Mouse (Mus musculus) kidney, adult 8-10 months (tissue): ENCODE data around the gene Ostf1.

Experiments
- DNase-seq, 2 experiments: peaks; one replicate each; pipeline ENCODE4 v3.0.0; 2022

Gene Ostf1

DNA sequence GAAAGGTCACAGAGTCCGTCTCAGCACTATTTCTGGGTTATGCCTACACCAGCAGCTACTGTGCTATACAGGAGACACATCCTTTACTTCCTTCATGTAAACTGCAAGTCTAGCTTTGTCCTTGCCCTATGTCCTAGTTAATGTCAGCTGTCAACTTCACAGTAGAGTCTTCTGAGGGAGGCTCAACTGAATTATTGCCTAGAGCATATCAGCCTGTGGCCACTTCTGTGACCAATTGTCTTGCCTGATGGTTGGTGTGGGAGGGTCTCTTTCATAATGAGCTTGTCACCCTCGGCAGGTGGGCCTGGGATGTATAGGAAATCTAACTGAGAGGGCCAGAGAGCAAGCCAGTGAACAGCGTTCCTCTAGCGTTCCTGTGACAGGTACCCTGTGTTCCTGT, 11.8 kb upstream of the Ostf1 start:
- no peak for DNase-seq

DNA sequence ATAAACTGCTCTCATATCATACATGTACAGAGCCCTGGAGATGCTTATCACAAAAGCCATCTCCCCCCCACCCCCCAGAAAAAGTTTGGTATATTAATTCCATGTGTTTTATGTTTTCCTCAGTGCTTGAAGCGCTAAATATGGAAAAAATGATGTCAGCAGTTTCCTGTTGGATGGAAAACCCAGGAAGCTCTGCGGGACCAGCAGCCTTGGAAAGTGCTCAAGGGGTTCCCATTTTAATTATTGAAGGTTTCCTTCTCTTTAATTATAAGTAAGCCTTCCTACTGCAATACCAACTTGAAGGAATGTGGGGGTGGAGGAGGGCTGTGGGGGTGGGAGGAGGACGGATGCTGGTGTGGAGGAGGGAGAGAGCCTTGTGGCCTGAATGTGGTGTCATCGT, 9.4 kb upstream of the Ostf1 start:
- DNase-seq: no peak

DNA sequence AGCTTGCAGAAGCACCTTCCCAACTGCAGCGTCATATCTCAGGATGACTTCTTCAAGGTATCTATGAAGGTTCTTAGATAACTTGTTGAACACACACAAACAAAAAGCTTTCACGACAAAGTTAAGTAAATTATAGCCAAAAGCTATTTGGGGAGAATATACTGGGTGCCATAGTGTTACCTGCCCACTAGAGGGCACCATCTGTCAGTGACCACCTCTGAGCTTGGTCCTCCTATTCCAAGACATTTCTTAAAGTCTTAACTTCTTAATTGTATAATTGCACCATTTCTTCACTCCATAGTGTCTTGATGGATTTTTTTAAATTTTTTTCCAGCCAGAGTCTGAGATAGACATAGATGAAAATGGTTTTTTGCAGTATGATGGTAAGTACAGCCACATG, 7.9 kb upstream of the Ostf1 start:
- DNase-seq: no peak

DNA sequence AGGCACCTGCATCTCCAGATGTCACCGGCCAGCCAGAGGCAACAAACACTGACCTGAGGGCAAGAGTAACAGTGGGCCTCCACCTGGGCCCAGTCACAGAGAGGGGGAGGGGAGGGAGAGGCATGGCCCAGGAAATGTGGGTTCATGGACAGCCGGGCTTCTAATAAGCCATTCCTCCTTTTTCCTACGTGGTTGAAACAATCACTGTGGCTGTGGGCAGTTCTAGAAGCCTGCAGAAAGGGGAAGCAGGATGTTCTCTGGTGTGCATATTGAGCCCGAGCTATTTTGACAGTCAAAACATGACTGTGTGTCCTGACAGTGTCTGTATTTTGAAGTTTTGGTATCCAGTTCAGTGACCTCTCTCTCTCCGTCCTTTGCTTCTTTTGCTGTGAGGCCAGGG, 7.3 kb upstream of the Ostf1 start:
- DNase-seq: no peak

DNA sequence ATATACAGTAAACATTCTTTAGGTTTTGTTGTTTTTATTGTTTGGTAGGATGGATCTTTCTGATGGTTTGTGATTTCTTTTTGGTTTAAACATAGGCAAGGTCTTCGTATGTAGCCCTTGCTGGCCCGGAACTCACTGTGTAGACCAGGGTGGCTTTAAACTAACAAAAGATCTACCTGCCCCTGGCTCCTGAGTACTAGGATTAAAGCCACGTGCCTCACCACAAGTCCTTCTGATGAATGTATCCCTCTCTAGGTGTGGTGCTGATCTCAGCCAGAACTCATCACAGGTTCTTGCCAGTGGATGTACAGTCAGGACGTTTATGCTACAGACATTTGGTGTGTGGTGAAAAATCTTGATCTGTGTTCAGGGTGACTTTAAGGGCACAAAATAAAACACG, 6.3 kb upstream of the Ostf1 start:
- DNase-seq: no peak

DNA sequence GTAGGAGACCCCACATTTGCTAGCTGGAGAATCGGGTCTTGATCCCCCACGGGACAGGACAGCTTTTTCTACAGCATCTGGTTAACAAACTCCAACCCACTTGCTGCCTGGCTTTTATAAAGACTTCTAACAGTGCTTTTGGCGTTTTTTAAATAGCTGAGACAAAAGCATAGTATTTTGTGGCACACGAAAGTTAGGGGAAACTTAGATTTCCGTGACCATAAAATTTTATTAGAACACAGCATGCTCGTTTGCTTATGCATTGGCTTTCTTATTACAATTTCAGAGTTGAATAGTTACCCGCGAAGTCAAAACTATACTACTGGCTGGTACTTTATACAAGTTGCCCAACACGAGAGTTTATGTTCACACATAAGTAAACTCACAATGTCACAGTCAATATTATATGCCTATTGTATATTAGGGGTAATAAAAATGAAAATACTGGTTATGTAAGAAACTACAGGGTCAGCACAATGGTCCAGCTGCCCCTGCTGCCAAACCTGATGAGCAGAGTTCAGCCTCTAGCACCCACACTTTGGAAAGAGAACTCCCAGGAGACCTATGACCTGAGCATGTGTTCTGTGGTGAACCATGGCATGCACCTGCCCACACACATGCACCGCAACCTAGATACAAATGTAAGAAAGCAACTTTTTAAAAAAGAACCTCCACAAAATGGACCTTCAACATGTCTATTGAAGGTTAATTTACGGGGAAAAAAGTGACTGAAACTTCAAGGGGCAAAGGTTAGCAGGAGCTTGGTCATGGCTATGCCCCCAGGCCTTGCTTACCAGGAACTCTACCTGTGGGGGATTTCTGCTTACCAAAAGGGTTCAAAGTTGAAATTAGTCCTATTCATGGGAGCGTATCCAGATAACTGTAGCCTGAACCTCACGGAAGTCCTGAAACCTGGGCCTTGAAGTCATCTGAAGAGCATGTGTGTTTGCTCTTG, 885 bp upstream of the Ostf1 start:
- peak; percentile 64 to 80 for DNase-seq

- peak; percentile 52 to 60 for DNase-seq
Observed at GRCm38 (mm10) chr19:18631161-18631643, 421 bp downstream of the Ostf1 start.

- peak; percentile 62 to 76 for DNase-seq
Observed at GRCm38 (mm10) chr19:18630221-18631119, 1.2 kb downstream of the Ostf1 start.

GRCm38 (mm10) chr19:18629589-18629988, 2.0 kb downstream of the Ostf1 start:
- DNase-seq: peak; percentile 90 to 92

DNA sequence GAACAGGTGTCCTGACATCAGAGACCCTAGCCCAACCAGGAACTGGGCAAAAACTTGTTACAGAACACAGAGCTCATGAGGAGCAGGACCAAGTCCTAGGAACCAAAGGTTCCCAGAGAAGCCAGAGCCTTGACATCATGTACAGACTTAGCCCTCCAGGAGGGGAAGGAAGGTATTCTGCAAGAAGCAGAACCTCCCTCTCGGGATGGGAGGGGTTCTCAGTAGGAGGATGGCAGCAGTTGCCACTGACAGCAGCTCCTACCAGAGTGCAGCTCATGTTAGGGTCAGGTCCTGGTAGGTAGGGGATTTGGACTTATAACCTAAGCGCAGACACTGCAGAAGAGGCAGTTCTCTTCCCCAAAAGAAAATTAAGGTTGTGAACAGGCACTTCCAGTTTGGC, 7.7 kb downstream of the Ostf1 start:
- DNase-seq: no peak

DNA sequence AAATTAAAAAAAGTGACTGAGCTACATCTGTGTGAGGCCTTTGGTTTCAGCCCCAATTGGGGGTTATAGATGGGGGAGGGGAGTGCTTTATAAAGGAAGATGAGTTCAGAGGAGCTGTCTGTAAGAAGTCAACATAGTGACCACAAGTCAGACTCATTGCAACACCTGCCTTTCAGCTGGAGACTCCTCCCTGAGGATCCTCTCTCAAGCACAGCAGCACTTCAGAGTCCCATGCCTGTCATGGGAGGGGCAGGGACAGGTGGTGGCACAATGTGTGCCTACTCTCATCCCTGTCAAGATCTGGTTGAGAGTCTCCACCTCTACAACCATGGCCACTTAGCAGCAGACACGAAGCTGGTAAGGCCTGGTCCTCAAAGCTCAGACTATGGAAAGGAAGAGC, 11.9 kb downstream of the Ostf1 start:
- no peak for DNase-seq

- DNase-seq: no peak
Observed at GRCm38 (mm10) chr19:18619060-18619459, 12.6 kb downstream of the Ostf1 start.

- no peak for DNase-seq
Observed at GRCm38 (mm10) chr19:18617504-18617903, 14.1 kb downstream of the Ostf1 start.

DNA sequence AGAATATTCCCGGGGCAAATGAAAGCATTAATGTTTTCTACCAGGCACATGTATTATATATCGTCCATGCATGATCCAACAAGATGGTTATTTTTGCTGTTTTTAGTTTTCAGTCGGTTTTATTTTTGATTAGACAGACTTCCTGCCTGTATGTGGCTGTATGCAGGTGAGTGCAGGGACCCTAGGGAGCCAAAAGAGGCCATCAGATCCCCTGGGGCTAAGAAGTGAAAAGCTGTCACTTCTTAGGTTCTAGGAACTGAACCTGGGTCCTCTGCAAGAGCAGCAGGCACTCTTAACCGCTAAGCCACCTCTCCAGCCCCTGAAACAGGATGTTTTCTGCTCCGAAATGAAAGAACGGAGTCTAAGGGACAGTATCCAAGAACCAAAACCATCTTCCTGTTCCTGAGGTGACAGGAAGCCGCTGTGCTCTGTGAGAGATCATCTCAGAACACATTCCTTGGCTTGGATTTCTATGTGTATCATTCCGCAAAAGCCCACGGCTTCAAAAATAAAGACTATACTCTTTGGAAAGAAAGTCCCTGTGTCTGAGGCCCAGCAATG, 15.9 kb downstream of the Ostf1 start:
- DNase-seq: peak in 1 of 2 experiments; percentile 31

DNA sequence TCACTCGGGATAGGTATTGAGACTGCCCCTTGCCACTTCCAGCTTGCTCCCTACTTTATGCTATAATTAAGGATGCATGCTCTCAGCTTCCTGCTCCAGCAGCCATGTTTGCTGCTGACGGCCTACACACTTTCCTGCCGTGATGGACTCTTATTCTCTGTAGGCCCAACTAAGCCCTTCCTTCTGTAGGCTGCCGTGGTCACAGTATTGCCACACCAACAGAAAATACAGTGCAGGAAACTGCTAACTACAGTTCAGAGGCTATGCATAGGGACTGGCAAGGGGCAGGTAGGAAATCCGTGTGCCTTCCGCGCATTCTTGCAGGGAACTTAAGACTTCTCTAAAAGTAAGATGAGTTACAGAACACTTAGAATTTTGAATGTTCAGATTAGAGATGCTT, 17.3 kb downstream of the Ostf1 start:
- no peak for DNase-seq

GRCm38 (mm10) chr19:18608975-18609374, 22.6 kb downstream of the Ostf1 start:
- no peak for DNase-seq

- no peak for DNase-seq
Observed at GRCm38 (mm10) chr19:18607907-18608306, 23.7 kb downstream of the Ostf1 start.

DNA sequence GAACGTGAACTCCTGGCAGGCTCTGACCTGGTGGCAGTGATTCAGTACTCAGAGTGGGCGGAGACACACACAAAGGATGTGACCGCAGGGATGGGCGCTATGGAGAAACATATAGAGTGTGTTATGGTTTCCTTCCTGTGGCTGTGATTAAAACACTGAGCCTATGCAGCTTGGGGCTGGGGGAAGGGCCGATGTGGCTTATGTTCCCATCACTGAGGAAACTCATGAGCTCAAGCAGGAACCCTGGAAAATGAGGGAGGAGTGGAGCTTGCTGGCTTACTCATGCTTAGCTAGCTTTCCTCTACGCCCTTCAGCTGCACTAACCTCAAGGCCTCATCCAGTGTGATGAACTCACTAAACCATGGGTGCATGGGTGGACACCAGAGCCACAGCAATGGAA, 28.6 kb downstream of the Ostf1 start:
- DNase-seq: no peak

DNA sequence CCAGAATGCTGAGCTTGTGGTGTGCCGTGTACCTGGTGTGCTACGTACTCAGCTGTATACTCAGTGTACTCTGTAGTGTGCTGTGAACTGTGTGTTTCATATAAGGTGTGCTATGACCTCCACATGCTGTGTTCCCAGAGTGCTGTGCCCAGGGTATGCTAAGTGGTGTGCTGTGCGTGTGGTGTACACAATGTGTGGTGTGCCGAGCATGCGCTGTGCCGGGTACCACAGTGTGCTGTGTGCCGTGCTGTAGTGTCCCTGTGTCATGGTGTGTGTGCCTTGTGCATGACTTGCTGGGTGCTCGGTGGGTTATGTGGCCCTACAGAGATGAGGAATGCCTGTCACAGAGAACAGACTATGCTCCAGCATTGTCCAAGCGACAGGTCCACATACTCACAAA, 31.0 kb downstream of the Ostf1 start:
- no peak for DNase-seq

GRCm38 (mm10) chr19:18599650-18600049, 32.0 kb downstream of the Ostf1 start:
- DNase-seq: no peak

- DNase-seq: no peak
Observed at GRCm38 (mm10) chr19:18599051-18599450, 32.6 kb downstream of the Ostf1 start.

GRCm38 (mm10) chr19:18598265-18598926, 33.2 kb downstream of the Ostf1 start:
- no peak for DNase-seq

- DNase-seq: no peak
Observed at GRCm38 (mm10) chr19:18597772-18598171, 33.9 kb downstream of the Ostf1 start.
